In the genomic region with DNA sequence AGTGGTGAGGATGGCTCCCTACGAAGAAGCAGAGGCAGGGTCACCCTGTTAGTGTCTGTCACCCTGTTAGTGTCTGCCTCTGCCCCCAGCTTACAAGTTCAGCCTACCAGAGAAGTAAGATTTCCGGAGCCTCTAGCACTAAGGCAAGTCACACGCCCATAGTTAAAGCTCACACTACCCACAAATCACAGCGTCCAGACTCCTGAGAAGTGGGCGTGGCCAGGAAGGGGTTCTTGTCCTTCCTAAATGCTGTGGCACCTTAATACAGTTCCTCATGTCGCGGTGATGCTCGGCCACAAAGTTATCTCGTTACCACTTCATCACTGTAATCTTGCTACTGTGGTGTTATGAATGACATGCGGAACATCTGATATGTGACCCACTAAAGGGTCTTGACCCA, we compare ENCODE assay signal across 25 mouse cellular contexts.
"Had no signal": no experiment of that assay in that cellular context is flagged by ENCODE, and none has a peak within 500 bp of the region (broad histone marks: within the 10 kb centered on the region; RNA-seq: fewer than 3 reads in every experiment).

No protein-coding gene starts in this region.

- H3K9ac ChIP-seq: heart, embryonic 13.5 days; heart, embryonic 15.5 days; hindbrain, embryonic 13.5 days; hindbrain, embryonic 15.5 days; kidney, embryonic 15.5 days; limb, embryonic 13.5 days; limb, embryonic 15.5 days; liver, embryonic 12.5 days had no signal

- DNase-seq: gastrocnemius, postnatal 14 days; gastrocnemius, postnatal 36 days; heart, adult 11 months; heart, adult 2 months; heart, postnatal 14 days; heart, postnatal 36 days; kidney, adult 11 months; kidney, adult 2 months; kidney, adult 9 months; kidney, postnatal 14 days; kidney, postnatal 36 days; layer of hippocampus, postnatal 36 days; left cerebral cortex, postnatal 4 days had no signal

- H3K4me2 ChIP-seq: heart, embryonic 11.5 days; heart, embryonic 13.5 days; heart, embryonic 15.5 days; hindbrain, embryonic 13.5 days; hindbrain, embryonic 15.5 days; kidney, embryonic 15.5 days; limb, embryonic 13.5 days; limb, embryonic 15.5 days; liver, embryonic 12.5 days had no signal

- H3K27ac ChIP-seq: heart, adult 2 months; heart, embryonic 13.5 days; heart, embryonic 15.5 days; hindbrain, embryonic 13.5 days; hindbrain, embryonic 15.5 days; hindbrain, postnatal 0 days; kidney, embryonic 15.5 days; kidney, postnatal 0 days; limb, embryonic 13.5 days; limb, embryonic 15.5 days; liver, embryonic 12.5 days had no signal

- H3K9me3 ChIP-seq: heart, embryonic 13.5 days; heart, embryonic 15.5 days; hindbrain, embryonic 13.5 days; hindbrain, embryonic 15.5 days; kidney, embryonic 15.5 days; limb, embryonic 13.5 days; limb, embryonic 15.5 days; liver, embryonic 12.5 days had no signal

- H3K4me3 ChIP-seq: heart, adult 2 months; heart, embryonic 13.5 days; heart, embryonic 15.5 days; hindbrain, embryonic 13.5 days; hindbrain, embryonic 15.5 days; kidney, embryonic 15.5 days; limb, embryonic 13.5 days; limb, embryonic 15.5 days; liver, embryonic 12.5 days had no signal

- ATAC-seq: hindbrain, postnatal 0 days; intestine, embryonic 16.5 days; liver, embryonic 12.5 days had no signal

- H3K36me3 ChIP-seq: heart, embryonic 13.5 days; heart, embryonic 15.5 days; kidney, embryonic 15.5 days; limb, embryonic 13.5 days; limb, embryonic 15.5 days; liver, embryonic 12.5 days had no signal

- H3K27me3 ChIP-seq: heart, embryonic 13.5 days; heart, embryonic 15.5 days; hindbrain, embryonic 15.5 days; kidney, embryonic 15.5 days; limb, embryonic 13.5 days; limb, embryonic 15.5 days; liver, embryonic 12.5 days had no signal

- H3K4me1 ChIP-seq: heart, embryonic 13.5 days; heart, embryonic 15.5 days; hindbrain, embryonic 15.5 days; kidney, embryonic 15.5 days; limb, embryonic 13.5 days; limb, embryonic 15.5 days; liver, embryonic 12.5 days had no signal
